Mouse (Mus musculus) frontal cortex, postnatal 25 days (tissue): ENCODE results near the gene Gm9837.

Source experiments
- DNase-seq, 2 experiments: peaks; one replicate each; pipeline ENCODE4 v3.0.0; 2022; ENCODE audit warnings: low spot score in 2 of 2

Gm9837 gene

GRCm38 (mm10) chr11:53486822-53487594, 16.7 kb upstream of the Gm9837 start:
- no peak for DNase-seq

DNA sequence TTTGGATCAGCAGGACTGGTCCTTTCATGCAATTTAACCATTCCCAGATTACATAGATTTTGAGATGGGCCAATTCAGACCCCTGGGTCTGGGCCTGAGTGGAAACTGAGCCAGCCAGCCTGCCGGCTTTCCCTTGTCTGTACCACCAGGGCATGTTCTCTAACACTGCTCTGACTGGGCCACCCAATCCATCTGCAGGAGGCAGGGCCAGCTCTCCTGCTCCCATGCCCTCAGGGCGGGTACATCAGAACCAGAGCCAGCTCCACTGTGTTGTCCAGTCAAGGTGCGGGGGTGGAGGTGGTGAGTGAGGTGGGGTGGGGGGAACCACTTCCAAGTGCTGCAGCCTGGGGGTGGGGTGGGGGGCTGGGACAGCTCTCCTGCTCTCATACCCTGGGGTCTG, 16.1 kb upstream of the Gm9837 start:
- DNase-seq, result no peak

DNA sequence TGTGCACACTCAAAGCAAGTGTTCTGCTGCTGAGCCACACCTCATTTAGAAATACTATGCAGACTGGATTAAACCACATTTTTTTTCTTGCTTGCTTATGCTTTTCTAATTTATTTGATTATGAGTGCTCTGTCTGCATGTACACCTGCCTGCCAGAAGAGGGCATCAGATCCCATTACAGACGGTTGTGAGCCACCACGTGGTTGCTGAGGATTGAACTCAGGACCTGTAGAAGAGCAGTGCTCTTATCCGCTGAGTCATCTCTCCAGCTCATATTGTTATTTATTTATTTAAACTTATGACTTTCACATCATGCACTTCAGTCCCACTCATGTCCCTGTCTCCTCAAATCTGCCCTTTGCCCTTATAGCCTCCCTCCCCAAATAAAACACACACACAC, 15.4 kb upstream of the Gm9837 start:
- DNase-seq, result no peak

DNA sequence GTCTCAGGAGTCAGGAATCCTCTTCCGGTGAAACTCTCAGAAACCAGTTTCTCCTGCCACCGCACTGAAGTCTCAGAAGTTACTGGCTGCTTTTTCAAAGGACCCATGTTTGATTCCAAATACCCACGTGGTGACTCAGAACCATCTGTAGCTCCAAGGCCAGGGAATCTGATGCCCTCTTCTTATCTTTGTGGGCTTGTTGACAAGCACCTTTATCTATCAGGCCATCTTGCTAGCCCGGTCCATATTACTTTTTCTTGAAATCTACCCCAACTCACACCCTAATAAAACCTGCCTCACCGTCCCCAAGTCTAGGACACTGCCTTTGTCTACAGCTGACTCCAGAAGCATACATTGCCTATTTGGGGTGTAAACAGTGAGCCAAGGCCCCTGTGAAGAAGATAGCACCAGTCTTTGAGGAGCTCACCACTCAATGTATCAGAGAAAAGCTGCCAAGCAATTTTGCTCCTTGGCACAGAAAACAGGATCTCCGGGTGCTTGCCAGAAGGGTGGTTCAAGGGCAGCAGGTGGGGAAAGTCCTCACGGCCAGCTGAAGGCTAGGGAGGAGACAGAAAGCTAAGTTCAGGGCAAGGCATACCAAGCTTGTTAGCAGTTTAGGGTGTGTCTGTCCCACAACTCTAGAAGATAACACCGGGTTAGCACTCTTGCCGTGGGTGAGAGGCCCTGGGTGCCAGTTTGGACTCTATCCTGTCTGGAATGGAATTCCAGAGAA, 13.0 kb upstream of the Gm9837 start:
- DNase-seq, result no peak

DNA sequence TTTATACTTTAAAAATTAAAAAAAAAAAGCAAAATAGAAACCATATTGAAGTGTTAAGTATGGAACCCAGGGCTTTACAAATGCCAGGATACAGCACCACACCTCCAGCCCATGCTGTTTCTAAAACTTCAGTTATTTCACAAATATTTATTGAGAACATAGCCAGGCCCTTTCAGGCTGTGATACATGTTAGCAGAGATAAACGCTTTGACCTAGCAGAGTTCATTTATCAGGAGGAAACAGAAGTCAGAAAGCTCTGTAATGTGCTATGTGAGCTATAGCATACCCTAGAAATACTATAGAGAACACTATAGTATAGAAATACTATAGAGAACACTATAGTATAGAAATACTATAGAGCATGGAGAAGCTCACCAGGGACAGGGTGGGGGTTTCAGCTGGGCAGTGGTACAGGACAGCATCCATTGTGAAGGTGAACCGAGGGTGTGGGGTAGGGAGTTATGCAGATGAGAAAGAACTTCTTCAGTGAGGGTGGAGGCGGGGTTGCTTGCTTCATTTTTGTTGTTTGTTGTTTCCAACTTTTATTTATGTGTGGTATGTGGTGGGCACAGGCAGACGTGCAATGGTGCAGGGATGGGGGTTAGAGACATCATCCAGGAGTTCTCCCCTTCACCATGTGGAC, 10.9 kb upstream of the Gm9837 start:
- no peak for DNase-seq

GRCm38 (mm10) chr11:53479783-53480301, 9.6 kb upstream of the Gm9837 start, which contains the start of the genes Gm9945 and Sowaha:
Gene Gm9945, plus strand, starts transcription at chr11:53480166.
Gene Sowaha, minus strand, starts transcription at chr11:53480274.
- DNase-seq, result peak in 1 of 2 experiments; percentile 60

DNA sequence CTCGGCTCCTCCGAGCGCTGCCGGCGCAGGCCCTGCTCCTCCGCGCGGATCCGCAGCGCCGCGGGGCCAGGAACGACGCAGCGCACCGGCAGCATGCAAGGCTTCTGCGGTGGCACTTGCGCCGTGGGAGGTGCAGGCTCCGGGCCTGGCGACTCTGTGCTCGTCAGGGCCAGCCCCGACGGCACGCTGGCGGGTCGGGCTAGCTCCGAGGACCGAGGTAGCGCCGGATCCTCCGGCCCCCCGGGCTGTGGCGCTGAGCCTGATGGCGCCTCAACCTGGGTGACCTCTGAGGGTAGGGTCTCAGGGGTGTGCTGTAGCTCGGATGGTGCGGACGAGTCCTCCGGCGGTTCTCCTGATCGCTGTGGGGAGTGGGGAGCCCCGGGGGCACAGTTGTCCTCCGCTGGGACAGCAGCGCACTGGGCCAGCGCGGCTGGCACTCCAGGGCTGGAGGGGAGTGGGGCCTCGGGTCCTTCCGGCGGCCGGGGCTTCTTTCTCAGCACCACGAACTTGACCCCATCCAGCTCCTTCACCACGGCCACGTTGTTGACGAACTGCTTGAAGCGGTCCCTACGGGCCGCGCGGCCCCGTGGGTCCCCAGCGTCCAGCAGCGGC, 9.0 kb upstream of the Gm9837 start:
- DNase-seq, result no peak

- peak in 1 of 2 experiments; percentile 23 for DNase-seq
These were observed 8.3 kb upstream of the Gm9837 start for GRCm38 (mm10) chr11:53478383-53479170.

- DNase-seq, result no peak
These were observed 7.6 kb upstream of the Gm9837 start for GRCm38 (mm10) chr11:53477833-53478232.

GRCm38 (mm10) chr11:53475620-53476019, 5.3 kb upstream of the Gm9837 start:
- DNase-seq, result no peak

DNA sequence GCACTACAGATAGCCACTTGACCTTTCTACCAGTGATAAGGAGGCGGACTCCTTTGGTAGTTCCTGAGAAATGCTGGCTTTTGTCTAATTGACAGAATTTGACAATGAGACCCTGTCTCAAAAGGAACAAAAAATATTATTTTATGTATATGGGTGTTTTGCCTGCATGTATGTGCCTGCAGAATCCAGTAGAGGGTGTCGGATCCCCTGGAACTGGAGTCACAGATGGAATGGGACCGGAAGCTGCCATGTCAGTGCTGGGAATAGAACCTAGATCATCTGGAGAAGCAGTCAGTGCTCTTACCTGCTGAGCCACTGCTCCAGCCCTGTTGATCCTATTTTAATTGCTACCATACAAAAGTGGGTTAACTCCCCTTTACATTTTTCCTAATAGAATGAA, 2.4 kb upstream of the Gm9837 start:
- no peak for DNase-seq

GRCm38 (mm10) chr11:53469294-53469967, 848 bp downstream of the Gm9837 start:
- no peak for DNase-seq

- peak; percentile 75 to 78 for DNase-seq
These were observed 3.9 kb downstream of the Gm9837 start for GRCm38 (mm10) chr11:53466231-53466971.

- peak in 1 of 2 experiments; percentile 43 for DNase-seq
These were observed 6.5 kb downstream of the Gm9837 start for GRCm38 (mm10) chr11:53463551-53464424.

DNA sequence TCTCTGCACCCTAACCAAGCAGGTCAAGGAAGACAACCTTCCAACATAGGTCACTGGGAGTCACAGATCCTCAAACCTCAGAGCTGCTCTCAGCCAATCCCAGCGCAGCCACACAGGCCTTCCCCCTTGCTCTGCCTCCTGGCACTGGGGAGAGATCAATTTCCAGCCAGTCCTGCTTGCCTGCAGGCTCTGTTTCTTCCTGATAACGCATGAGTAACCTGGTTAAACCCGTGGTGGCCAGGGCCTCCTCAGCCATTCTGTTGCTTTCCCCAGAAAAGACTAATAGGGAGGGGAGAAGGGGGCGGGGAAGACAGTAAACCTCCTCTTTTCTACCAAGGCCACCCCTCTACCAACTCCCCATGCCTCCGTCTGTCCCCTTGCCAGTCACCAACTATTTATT, 8.6 kb downstream of the Gm9837 start:
- DNase-seq, result no peak

DNA sequence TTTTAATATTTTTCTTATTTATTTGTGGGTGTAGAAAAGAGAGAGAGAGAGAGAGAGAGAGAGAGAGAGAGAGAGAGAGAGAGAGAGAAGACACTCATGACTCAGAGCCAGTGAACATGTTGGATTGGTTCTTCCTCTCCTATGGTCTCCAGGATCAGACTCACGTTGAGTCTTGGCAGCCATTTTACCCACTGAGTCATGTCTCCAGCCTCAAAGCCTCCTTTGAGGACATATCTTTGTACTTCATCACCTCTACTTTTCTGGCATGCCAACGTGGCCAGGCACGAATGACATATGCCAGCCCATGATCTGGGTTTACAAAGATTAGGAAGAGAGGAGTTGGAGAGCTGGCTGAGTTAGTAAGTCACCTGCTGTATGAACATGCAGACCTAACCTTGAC, 10.1 kb downstream of the Gm9837 start:
- no peak for DNase-seq

DNA sequence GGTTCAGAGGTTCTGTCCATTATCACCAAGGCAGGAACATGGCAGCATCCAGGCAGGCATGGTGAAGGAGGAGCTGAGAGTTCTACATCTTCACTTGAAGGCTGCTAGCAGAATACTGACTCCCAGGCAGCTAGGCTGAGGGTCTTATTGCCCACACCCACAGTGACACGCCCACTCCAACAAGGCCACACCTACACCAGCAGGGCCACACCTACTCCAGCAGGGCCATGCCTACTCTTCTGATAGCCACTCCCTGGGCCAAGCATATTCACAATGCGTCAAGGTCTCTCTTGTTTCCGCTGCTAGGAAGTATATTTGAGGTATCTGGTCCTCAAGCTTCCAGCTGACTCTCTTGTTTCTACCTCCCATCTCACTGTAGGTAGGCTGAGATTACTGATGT, 11.3 kb downstream of the Gm9837 start:
- no peak for DNase-seq

- DNase-seq, result no peak
These were observed 12.8 kb downstream of the Gm9837 start for GRCm38 (mm10) chr11:53457372-53457954.
